Mouse (Mus musculus): ENCODE results near the gene Got1. TPM values are rescaled to one million over a fixed set of nuclear protein-coding genes. Genes with fewer than 3 reads are reported as not detected.

Gene Got1
- polyA plus RNA-seq, 1 experiment from 2014 or later = 49.3 TPM

- no peaks in the 10 kb centered on the region for H3K36me3 ChIP-seq (ENCODE audit: control insufficient read depth, insufficient read depth, low read length)
- ATAC-seq (ENCODE audit: low FRiP score, low TSS enrichment) = no peak
- no peaks in the 10 kb centered on the region for H3K9me3 ChIP-seq (ENCODE audit: control insufficient read depth, low read length)
- no peak overlapping the region for H3K4me2 ChIP-seq (replicated peaks; ENCODE audit: low read depth)
- no peak overlapping the region for H3K4me3 ChIP-seq (ENCODE audit: low read depth, low read length)
- WGBS = 66% methylated on average over 4 of the region's 4 CpGs
- TF ChIP-seq EP300 (optimal IDR thresholded peaks at IDR 0.05) = no peak
- TF ChIP-seq CTCF (IDR thresholded peaks at IDR 0.05; ENCODE audit: low read depth) = no peak
- no peak overlapping the region for H3K9ac ChIP-seq (ENCODE audit: low read length)
- no peak for DNase-seq (ENCODE audit: low spot score)
- no peak overlapping the region for H3K27ac ChIP-seq (replicated peaks)
- H3K4me1 ChIP-seq (replicated peaks; ENCODE audit: control insufficient read depth, insufficient read depth) = no peaks in the 10 kb centered on the region
- H3K27me3 ChIP-seq (ENCODE audit: control insufficient read depth, insufficient read depth, low read length) = no peaks in the 10 kb centered on the region
Observed at GRCm38 (mm10) chr19:43453025-43453424, 71.4 kb downstream of the Got1 start.

GRCm38 (mm10) chr19:43452176-43452575 lies 72.2 kb downstream of the Got1 start:
- H3K4me3 ChIP-seq (ENCODE audit: low read depth, low read length) = no peak overlapping the region
- H3K9ac ChIP-seq (ENCODE audit: low read length) = no peak overlapping the region
- DNase-seq (ENCODE audit: low spot score) = no peak
- no peak for ATAC-seq (ENCODE audit: low FRiP score, low TSS enrichment)
- no peaks in the 10 kb centered on the region for H3K27me3 ChIP-seq (ENCODE audit: control insufficient read depth, insufficient read depth, low read length)
- WGBS = 78% methylated on average over 5 of the region's 5 CpGs
- H3K9me3 ChIP-seq (ENCODE audit: control insufficient read depth, low read length) = no peaks in the 10 kb centered on the region
- no peak overlapping the region for H3K4me2 ChIP-seq (replicated peaks; ENCODE audit: low read depth)
- no peak overlapping the region for H3K27ac ChIP-seq (replicated peaks)
- TF ChIP-seq CTCF (IDR thresholded peaks at IDR 0.05; ENCODE audit: low read depth) (no peak), EP300 (optimal IDR thresholded peaks at IDR 0.05) (no peak)
- no peaks in the 10 kb centered on the region for H3K4me1 ChIP-seq (replicated peaks; ENCODE audit: control insufficient read depth, insufficient read depth)
- no peaks in the 10 kb centered on the region for H3K36me3 ChIP-seq (ENCODE audit: control insufficient read depth, insufficient read depth, low read length)

GRCm38 (mm10) chr19:43451563-43451962 lies 72.8 kb downstream of the Got1 start:
- DNase-seq (ENCODE audit: low spot score) (no peak), ATAC-seq (ENCODE audit: low FRiP score, low TSS enrichment) (no peak)
- Histone ChIP-seq H3K9me3 (ENCODE audit: control insufficient read depth, low read length) (no peaks in the 10 kb centered on the region), H3K4me2 (replicated peaks; ENCODE audit: low read depth) (no peak overlapping the region), H3K9ac (ENCODE audit: low read length) (no peak overlapping the region), H3K4me1 (replicated peaks; ENCODE audit: control insufficient read depth, insufficient read depth) (no peaks in the 10 kb centered on the region), H3K27me3 (ENCODE audit: control insufficient read depth, insufficient read depth, low read length) (no peaks in the 10 kb centered on the region), H3K27ac (replicated peaks) (no peak overlapping the region), H3K36me3 (ENCODE audit: control insufficient read depth, insufficient read depth, low read length) (no peaks in the 10 kb centered on the region), H3K4me3 (ENCODE audit: low read depth, low read length) (no peak overlapping the region)
- no peak for TF ChIP-seq EP300 (optimal IDR thresholded peaks at IDR 0.05)
- 82% methylated on average over 10 of the region's 10 CpGs for WGBS

Other genes with a start within 250 kb of the Got1 start
- 1.3 and 1.4 TPM in 2 replicates for gene Hpse2, start 136.2 kb downstream of the Got1 start, polyA plus RNA-seq (2015; fragmentation: Nextera tagmentation; extraction: Ambion mirVana)
- 0.47 and 0.56 TPM in 2 replicates for gene Cnnm1, start 84.2 kb downstream of the Got1 start, polyA plus RNA-seq (2015; fragmentation: Nextera tagmentation; extraction: Ambion mirVana)
- gene Nkx2-3, start 87.7 kb upstream of the Got1 start, polyA plus RNA-seq (2015; fragmentation: Nextera tagmentation; extraction: Ambion mirVana) = 5.4 and 5.7 TPM in 2 replicates
- 9.6 and 11.4 TPM in 2 replicates for gene Slc25a28, start 150.3 kb upstream of the Got1 start, polyA plus RNA-seq (2015; fragmentation: Nextera tagmentation; extraction: Ambion mirVana)
- 7.4 and 8.1 TPM in 2 replicates for gene Entpd7, start 165.1 kb upstream of the Got1 start, polyA plus RNA-seq (2015; fragmentation: Nextera tagmentation; extraction: Ambion mirVana)
- 19.4 and 22.5 TPM in 2 replicates for gene Cutc, start 228.4 kb upstream of the Got1 start, polyA plus RNA-seq (2015; fragmentation: Nextera tagmentation; extraction: Ambion mirVana)
- 5.3 and 5.6 TPM in 2 replicates for gene Cox15, start 228.4 kb upstream of the Got1 start, polyA plus RNA-seq (2015; fragmentation: Nextera tagmentation; extraction: Ambion mirVana)

All from stomach, postnatal 0 days (tissue).